Mouse (Mus musculus) WW6 (cell line): ENCODE results near the gene Olfr482.
A peak's percentile ranks its signal among the peaks of the same experiment; 100 is the strongest.

Source experiments
- DNase-seq: peaks from one replicate; pipeline ENCODE4 v3.0.0-alpha.2; 2013; ENCODE audit warnings: low read depth, low spot score

Gene Olfr482

DNA sequence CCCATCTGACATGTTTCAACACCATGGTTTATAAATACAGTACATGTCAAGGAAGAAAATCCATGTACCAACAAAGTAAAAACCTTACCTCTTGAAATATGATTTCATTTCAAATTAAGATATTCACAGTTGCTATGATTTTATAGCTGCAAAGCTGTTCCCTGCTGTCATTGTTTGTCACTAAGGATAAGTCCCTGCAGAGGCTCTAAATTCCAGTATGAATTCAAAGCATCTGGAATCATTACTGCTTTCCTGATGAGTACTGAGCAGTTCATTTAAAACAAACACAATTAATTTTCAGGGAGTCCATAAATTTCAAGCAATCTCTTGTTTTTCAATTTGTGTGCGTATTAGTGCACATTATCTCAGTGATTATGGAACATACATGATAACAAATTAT is at the start of gene Olfr482:
Olfr482 (minus strand) TSS at position 101 of the 400 bp plus-strand sequence.
- no peak for DNase-seq

DNA sequence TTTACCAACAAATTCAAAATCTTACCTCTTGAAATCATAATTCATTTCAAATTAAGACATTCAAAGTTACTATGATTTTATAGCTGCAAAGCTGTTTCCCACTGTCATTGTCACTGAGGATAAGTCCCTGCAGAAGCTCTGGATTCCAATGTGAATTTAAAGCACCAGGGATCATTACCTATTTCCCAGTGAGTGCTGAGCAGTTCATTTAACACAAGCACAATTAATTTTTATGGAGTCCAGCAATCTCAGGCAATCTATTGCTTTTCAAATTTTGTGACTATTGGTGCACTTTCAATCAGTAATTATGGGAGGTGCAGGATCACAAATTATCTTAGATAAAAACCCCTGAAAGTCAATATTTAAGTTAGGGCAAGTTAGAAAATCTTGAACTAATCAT is 30.0 kb upstream of the Olfr482 start, which contains the start of gene Olfr484:
Olfr484 (minus strand) TSS at position 101 of the 400 bp plus-strand sequence.
- no peak for DNase-seq

DNA sequence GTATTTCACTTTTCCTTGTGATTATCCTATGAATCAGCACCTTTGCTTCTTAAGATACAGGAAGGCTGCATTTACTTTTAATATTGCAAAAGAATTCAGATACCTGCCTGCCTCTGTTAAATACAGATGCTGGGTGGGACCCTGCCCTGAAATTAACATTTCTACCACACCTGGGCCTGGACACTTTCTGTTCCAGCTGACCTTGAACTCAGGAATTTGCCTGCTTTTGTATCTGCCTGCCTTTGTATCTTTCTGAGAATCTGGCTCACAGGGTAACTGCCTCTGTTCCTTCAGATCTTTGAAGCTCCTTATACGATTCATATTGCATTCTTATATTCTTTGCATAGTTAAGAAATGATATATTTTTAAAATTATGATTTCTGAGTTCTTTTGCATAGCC is 24.0 kb upstream of the Olfr482 start:
- no peak for DNase-seq

DNA sequence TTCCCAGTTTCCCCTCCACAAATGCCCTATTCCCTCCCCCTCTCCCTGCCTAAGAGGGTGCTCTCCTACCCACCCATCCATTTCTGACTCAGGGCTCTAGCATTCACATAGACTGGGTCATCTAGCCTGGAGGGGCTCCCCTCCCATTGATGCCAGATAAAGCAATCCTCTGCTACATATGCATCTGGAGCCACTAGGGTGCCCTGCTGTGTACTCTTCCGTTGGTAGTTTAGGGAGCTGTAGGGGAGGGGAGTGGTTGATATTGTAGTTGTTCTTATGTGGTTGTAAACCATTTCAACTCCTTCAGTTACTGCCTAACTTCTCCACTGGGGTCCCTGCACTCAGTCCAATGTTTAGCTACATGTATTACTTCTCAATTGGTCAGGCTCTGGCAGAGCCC is 23.3 kb upstream of the Olfr482 start:
- peak; percentile 18 for DNase-seq

DNA sequence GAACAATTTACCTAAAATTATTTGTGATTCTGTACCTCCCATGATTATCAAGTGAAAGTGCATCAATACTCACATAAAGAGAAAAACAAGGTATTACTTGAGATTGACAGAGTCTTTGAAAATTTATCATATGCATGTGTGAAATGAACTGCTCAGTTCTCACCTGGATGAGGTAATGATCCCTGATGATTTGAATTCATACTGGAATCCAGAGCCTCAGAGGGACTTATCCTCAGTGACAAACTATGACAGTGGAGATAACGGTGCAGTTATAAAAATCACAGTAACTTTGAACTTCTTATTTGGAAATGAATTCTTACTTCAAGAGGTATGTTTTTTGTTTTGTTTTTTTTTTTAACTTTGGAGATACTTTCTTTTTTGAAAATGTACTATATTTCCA is 3.2 kb upstream of the Olfr482 start, which contains the start of gene Olfr483:
Olfr483 (plus strand) TSS at position 301 of the 400 bp plus-strand sequence.
- DNase-seq: no peak

DNA sequence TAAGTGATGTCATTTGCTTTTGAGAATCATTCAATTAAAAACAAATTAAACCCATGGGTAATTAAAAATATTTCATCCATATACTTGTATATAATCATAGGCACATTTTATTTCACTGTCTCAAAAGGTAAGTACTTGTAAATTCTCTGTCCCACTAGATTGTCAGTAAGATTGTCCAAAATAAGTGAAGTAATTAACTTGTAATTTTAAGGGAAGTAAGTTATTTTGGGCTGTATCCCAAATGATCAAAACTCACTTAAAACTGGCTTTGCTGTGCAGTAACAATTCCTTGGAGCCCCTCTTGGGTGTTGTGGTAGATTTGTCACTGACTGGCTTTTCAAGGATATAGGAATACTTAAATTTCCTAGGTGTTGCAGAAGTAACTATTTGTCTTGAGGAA is 17.8 kb downstream of the Olfr482 start, which contains the start of gene Olfr481:
Olfr481 (plus strand) TSS at position 301 of the 400 bp plus-strand sequence.
- no peak for DNase-seq

DNA sequence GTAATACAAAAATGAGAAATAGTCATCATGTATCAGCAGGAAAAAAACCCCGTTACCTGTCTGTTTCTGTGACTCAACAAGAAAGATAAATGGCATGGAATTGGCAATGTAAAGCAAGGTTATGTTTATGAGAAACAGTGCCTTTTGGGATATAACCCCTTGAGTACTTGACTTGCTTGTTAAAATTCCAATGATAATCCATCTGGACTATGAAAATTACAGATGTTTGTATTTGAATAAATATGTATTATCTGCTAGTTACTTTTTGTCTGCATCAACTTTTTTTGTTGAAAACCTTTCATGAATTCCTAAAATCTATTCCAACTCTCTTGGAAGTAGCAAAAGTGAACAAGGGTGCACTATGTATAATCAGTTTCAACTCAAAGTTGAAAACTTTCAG is 30.1 kb downstream of the Olfr482 start, which contains the start of gene Olfr480:
Olfr480 (minus strand) TSS at position 101 of the 400 bp plus-strand sequence.
- no peak for DNase-seq

DNA sequence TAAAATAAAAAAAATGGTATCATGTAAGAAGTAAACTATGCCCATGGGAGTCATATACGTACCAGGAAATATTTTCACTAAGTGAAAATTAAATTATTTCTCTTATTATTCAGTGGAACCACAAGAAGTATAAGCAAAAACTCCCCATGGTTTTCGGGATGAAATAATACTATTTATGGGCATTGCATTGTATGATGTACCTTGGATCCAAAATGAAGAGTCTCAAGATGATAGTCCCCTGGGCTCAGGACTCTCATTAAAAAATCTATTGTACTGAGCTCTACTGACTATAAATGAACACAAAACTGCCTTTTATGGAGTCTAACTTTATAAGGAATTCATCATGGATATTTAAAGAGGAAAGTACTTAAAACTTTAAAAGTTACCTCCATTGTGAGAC is 47.0 kb downstream of the Olfr482 start, which contains the start of gene Olfr479:
Olfr479 (plus strand) TSS at position 301 of the 400 bp plus-strand sequence.
- DNase-seq: no peak
